Mouse (Mus musculus): ENCODE measurements around the gene Hoxa3.

Hoxa3 gene

GRCm38 (mm10) chr6:52152226-52153193 is 60.6 kb downstream of the Hoxa3 start:
- DNase-seq: peak; percentile 25

GRCm38 (mm10) chr6:52151571-52151970 is 61.6 kb downstream of the Hoxa3 start:
- DNase-seq: peak; percentile 34

DNA sequence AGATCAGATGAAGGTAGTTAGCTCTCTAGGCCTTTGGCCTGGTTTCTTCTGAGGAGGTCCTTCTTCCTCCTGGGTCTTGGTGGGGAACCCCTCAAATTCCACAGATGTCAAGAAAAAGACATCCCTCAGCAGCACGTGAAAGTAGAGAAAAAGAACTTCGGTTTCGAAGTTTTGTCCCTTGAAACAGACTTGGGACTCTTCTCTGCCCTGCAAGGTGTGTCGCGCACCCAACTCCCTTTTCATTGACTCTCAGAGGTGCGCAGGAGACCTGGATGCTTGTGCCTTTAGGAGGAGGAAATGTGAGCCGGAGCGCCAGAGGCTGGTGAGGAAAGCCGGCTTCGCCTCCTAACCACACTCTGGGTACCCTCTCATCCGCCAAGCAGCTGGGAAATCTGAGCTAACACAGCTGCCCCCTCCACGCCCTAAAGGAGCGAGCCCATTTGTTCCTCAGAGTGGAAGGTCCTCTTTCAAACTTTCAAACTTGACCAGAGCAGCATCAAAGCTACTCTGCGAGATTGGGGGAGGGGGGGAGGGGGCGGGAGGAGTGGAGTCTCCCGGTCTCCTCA is 62.7 kb downstream of the Hoxa3 start:
- peak; percentile 23 for DNase-seq

DNA sequence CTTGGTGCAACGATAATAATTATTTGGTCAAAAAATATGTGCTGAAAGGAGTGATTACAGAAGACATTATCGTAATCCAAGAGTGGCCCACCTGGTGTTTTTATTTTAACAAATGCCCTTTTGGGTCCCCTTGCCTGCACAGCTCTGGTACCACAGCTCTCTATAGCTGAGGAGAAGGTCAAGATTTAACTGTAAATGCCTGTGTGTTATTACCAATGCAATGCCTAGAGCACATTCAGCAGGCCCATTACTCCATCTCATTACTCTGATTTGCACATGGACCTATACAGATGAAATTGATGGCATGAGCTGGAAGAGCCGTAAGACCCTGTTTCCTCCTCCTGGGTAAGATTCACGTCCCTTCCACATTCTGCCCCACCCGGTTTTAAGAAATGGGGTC is 74.0 kb downstream of the Hoxa3 start:
- DNase-seq: no peak

DNA sequence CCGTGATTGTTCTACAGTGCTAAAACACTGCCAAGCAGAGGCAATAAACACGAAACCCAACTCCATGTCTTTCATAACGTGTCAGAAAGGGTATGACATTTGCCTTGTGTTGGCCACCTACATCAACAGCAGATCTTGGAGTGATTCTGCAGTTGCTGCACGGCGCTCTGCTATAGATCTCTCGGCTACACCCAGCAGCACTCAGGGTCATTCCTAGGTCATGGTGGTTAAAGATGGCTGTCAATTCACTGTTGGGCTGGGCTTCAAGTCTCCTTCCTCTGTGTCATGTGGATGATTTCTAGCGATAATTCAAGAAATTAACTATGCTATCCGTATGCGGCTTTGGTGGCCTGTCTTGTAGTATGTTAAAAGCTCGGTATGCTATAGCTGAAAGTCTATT is 74.6 kb downstream of the Hoxa3 start:
- DNase-seq: peak; percentile 29

DNA sequence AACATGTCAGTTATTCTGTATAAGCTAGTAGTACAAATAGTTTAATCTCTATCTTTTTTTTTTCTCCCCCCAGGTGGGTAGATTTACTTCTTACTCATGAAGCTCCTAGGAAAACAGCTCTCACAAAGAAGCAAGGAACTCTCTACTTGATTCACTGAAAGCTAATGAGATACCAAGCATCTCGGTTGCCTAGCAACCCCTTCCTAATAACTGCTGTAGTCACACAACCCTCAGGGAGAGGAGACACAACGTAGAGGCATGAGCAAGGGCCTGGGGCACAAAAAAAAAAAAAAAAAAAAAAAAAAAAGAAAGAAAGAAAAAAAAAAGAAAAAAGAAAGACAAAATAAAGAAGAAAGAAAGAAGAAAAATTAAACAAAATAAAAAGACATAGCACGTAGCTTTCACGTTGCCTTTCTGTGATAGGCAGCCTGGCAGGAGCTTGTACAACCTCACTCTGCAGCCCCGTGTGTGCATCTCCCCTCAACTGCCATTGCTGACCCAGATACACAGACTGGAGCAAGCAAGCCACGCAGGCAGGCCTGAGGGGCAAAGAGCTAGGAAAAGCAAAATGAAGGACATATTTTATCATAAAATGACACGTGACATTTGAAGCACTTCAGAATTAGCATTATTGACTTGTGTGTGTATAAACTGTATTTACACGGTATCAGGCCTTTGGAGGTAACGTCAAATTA is 75.1 kb downstream of the Hoxa3 start:
- DNase-seq: peak; percentile 83

GRCm38 (mm10) chr6:52123673-52124072 is 89.5 kb downstream of the Hoxa3 start:
- DNase-seq: no peak

- DNase-seq: no peak
Measured at GRCm38 (mm10) chr6:52121173-52121572, 92.0 kb downstream of the Hoxa3 start.
